Mouse (Mus musculus) liver, embryonic 13.5 days (tissue): ENCODE data around the gene Spata25. TPM values are rescaled to one million over a fixed set of nuclear protein-coding genes. Genes with fewer than 3 reads are reported as not detected.

Source experiments
- ATAC-seq: fragments of 200-750 bp; cut with Nextera tagmentation; 2 replicates; pipeline ENCODE4 v1.8.0; 2017; ENCODE audit warnings: low read depth, mild to moderate bottlenecking, moderate number of reproducible peaks, moderate library complexity
- DNase-seq: peaks from one replicate; pipeline ENCODE4 v3.0.0; 2022
- H3K27ac ChIP-seq: fragments of 300-500 bp; sonication (generic); 2 replicates; pipeline ENCODE4 v1.5.1; 2015; ENCODE audit warnings: moderate library complexity, mild to moderate bottlenecking, inconsistent platforms
- H3K27me3 ChIP-seq: fragments of 300-500 bp; sonication (generic); 2 replicates; pipeline ENCODE4 v1.6.1; 2015; ENCODE audit warnings: mild to moderate bottlenecking, inconsistent platforms
- H3K36me3 ChIP-seq: fragments of 300-500 bp; sonication (generic); 2 replicates; pipeline ENCODE4 v1.6.1; 2015; ENCODE audit warnings: mild to moderate bottlenecking, inconsistent platforms
- H3K4me1 ChIP-seq: fragments of 300-500 bp; sonication (generic); replicated peaks from 2 replicates; pipeline ENCODE4 v1.6.1; 2015; ENCODE audit warnings: inconsistent platforms
- H3K4me2 ChIP-seq: fragments of 300-500 bp; sonication (generic); 2 replicates; pipeline ENCODE4 v1.6.1; 2015; ENCODE audit warnings: inconsistent platforms, mild to moderate bottlenecking, moderate library complexity
- H3K4me3 ChIP-seq: fragments of 300-500 bp; sonication (generic); replicated peaks from 2 replicates; pipeline ENCODE4 v1.5.1; 2015; ENCODE audit warnings: mild to moderate bottlenecking, inconsistent platforms
- H3K9ac ChIP-seq: fragments of 300-500 bp; sonication (generic); 2 replicates; pipeline ENCODE4 v1.6.1; 2015; ENCODE audit warnings: mild to moderate bottlenecking, inconsistent platforms
- H3K9me3 ChIP-seq: fragments of 300-500 bp; sonication (generic); replicated peaks from 2 replicates; pipeline ENCODE4 v1.6.1; 2016; ENCODE audit warnings: inconsistent platforms
- WGBS: fragments of 180-500 bp; shearing (Covaris S2); methylation state at CpG from one replicate; pipeline ENCODE4 v1.1.7; 2015; ENCODE audit not compliant: insufficient replicate concordance; 5-methylcytosine and 5-hydroxymethylcytosine counted together
- polyA plus RNA-seq: library from polyadenylated mRNA; unstranded; fragments of >200 nt; fragmentation: Nextera tagmentation; extraction: Ambion mirVana; gene quantifications from 2 replicates; pipeline ENCODE4 v1.2.1, GENCODE M21; 2015

The Spata25 gene
- polyA plus RNA-seq, 1 experiment from 2014 or later, result not detected

DNA sequence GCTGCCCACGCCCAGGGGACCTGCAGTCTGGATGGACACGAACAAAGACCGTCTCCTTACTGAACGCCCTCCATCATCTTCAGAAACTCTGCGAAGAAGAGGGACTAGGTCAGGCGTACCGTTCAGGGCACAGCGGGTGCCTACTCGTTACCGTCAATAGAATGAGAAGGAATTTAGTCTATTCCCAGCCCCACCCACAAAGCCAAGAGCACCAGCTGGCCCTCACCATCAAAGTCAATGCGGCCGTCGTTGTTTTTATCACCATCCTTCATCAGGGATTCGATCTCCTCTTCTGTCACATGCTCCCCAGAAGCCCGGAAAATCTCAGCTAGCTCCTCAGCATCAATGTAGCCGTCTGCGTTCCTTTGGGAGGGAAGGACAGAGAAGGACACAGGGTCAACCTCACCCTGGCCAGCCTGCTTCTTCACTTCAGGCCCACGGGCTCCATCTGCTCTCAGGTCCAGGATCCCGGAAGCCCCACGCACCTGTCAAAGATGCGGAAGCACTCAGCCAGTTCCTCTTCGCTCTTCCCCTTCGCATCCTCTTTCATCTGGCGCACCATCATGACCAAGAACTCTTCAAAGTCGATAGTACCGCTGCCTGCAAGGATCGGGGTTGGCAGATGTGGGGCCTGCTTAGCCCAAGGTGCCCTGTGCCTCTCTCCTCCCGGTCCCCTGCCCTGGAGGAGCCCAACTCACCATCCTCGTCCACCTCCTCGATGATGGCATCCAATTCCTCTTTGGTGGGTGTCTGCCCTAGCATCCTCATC is 50.9 kb downstream of the Spata25 start:
- peaks cover 54% of the 10 kb centered on the region for H3K27me3 ChIP-seq
- no peak overlapping the region for H3K9ac ChIP-seq
- no peak overlapping the region for H3K27ac ChIP-seq
- no peak overlapping the region for H3K4me3 ChIP-seq
- 71% methylated on average over 30 of the region's 30 CpGs for WGBS
- H3K9me3 ChIP-seq, result no peaks in the 10 kb centered on the region
- ATAC-seq, result no peak
- peaks cover 32% of the 10 kb centered on the region for H3K4me1 ChIP-seq
- H3K4me2 ChIP-seq, result no peak overlapping the region
- no peak for DNase-seq
- H3K36me3 ChIP-seq, result peaks cover 10% of the 10 kb centered on the region

DNA sequence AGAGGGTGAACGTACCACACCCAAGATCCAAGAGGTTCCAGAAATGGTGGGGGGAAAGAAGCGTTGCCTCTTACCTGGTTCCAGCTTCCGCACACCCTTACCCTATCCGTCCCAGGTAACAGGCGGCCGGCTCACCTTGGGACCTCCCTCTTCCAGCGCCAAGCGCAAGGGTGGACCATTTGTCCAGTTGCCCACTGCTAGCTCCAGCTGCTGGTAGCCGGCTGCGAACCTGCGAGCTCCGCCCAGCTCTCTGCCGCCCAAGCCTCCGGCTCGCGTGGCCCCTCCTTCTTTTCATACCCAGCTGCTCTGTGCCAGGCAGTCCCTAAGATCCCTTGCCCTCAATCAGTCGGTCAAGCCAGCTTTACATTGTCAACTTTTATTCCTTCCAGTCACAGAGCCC is 51.5 kb downstream of the Spata25 start:
- peaks cover 16% of the 10 kb centered on the region for H3K36me3 ChIP-seq
- H3K9ac ChIP-seq, result no peak overlapping the region
- no peak overlapping the region for H3K4me3 ChIP-seq
- H3K9me3 ChIP-seq, result no peaks in the 10 kb centered on the region
- no peak overlapping the region for H3K4me2 ChIP-seq
- no peak overlapping the region for H3K27ac ChIP-seq
- ATAC-seq, result no peak
- H3K27me3 ChIP-seq, result peaks cover 51% of the 10 kb centered on the region
- 52% methylated on average over 17 of the region's 17 CpGs for WGBS
- DNase-seq, result no peak
- H3K4me1 ChIP-seq, result peaks cover 36% of the 10 kb centered on the region

Other genes starting within 250 kb of the Spata25 start
- gene Wfdc6a, start 243.1 kb downstream of the Spata25 start, polyA plus RNA-seq, result 0.13 and 0.19 TPM in 2 replicates
- gene Eppin, start 234.9 kb downstream of the Spata25 start, polyA plus RNA-seq, result not detected in 2 replicates
- not detected in 2 replicates for gene Wfdc6b, start 215.0 kb downstream of the Spata25 start, polyA plus RNA-seq
- not detected in 2 replicates for gene Wfdc8, start 214.9 kb downstream of the Spata25 start, polyA plus RNA-seq
- gene Wfdc16, start 189.7 kb downstream of the Spata25 start, polyA plus RNA-seq, result not detected in 2 replicates
- not detected in 2 replicates for gene Wfdc10, start 172.5 kb downstream of the Spata25 start, polyA plus RNA-seq
- not detected in 2 replicates for gene Wfdc9, start 172.0 kb downstream of the Spata25 start, polyA plus RNA-seq
- gene Wfdc11, start 154.4 kb downstream of the Spata25 start, polyA plus RNA-seq, result not detected in 2 replicates
- gene Wfdc13, start 143.4 kb downstream of the Spata25 start, polyA plus RNA-seq, result not detected in 2 replicates
- not detected in 2 replicates for gene Spint4, start 130.0 kb downstream of the Spata25 start, polyA plus RNA-seq
- not detected in 2 replicates for gene Spint5, start 113.2 kb downstream of the Spata25 start, polyA plus RNA-seq
- gene Wfdc3, start 82.6 kb downstream of the Spata25 start, polyA plus RNA-seq, result 0.93 and 1.0 TPM in 2 replicates
- gene Dnttip1, start 82.6 kb downstream of the Spata25 start, polyA plus RNA-seq, result 47.3 and 49.8 TPM in 2 replicates
- gene Ube2c, start 58.6 kb downstream of the Spata25 start, polyA plus RNA-seq, result 762 and 764 TPM in 2 replicates
- gene Tnnc2, start 48.6 kb downstream of the Spata25 start, polyA plus RNA-seq, result 5.1 and 8.4 TPM in 2 replicates
- gene Snx21, start 42.7 kb downstream of the Spata25 start, polyA plus RNA-seq, result 4.1 TPM in 2 replicates
- gene Acot8, start 23.7 kb downstream of the Spata25 start, polyA plus RNA-seq, result 18.8 and 20.3 TPM in 2 replicates
- gene Zswim3, start 23.4 kb downstream of the Spata25 start, polyA plus RNA-seq, result 4.3 and 5.1 TPM in 2 replicates
- gene Zswim1, start 5.9 kb downstream of the Spata25 start, polyA plus RNA-seq, result 6.2 and 6.9 TPM in 2 replicates
- gene Ctsa, start 4.3 kb upstream of the Spata25 start, polyA plus RNA-seq, result 65.4 and 69.2 TPM in 2 replicates
- gene Neurl2, start 4.9 kb upstream of the Spata25 start, polyA plus RNA-seq, result 2.4 and 2.5 TPM in 2 replicates
- gene Pltp, start 29.2 kb upstream of the Spata25 start, polyA plus RNA-seq, result 7.7 and 8.3 TPM in 2 replicates
- 45.5 and 48.3 TPM in 2 replicates for gene Pcif1, start 50.8 kb upstream of the Spata25 start, polyA plus RNA-seq
- gene Zfp335, start 83.2 kb upstream of the Spata25 start, polyA plus RNA-seq, result 5.4 and 6.1 TPM in 2 replicates
- 1.1 and 1.2 TPM in 2 replicates for gene Mmp9, start 112.2 kb upstream of the Spata25 start, polyA plus RNA-seq
- 0.17 and 0.18 TPM in 2 replicates for gene Slc12a5, start 132.3 kb upstream of the Spata25 start, polyA plus RNA-seq
- gene Ncoa5, start 206.3 kb upstream of the Spata25 start, polyA plus RNA-seq, result 18.3 and 22.2 TPM in 2 replicates
- 3.4 and 3.8 TPM in 2 replicates for gene Cd40, start 227.1 kb upstream of the Spata25 start, polyA plus RNA-seq